ENCODE assay signal across 11 mouse cellular contexts in the genomic region with DNA sequence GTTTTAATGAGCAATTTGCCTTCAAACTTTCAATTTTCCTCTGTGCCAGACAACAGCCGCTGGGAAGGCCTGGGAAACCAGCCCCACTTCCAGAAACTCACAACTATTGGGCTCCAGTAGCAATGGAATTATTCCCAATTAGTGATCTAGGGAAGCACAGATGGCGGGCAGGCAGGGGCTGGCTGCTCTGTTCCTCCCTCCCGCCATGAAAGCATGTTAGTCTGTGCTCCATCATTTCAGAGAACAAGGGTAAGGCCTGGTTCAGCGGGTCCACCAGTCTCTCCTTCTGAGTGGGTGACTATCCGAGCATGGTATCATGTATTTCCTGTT.
DNase-seq lines count a peak whose midpoint lies in the region; ATAC-seq lines count a peak whose summit lies in the region.
"Had no signal": no experiment of that assay in that cellular context is flagged by ENCODE, and none has a peak within 500 bp of the region (broad histone marks: within the 10 kb centered on the region; RNA-seq: fewer than 3 reads in every experiment).

No protein-coding gene starts in this region.

- WGBS in midbrain, embryonic 16.5 days = 67% methylated on average over 5 of the region's 5 CpGs
- WGBS in midbrain, embryonic 11.5 days = 82% methylated on average over 5 of the region's 5 CpGs
- WGBS in forebrain, embryonic 15.5 days = 34% methylated on average over 5 of the region's 5 CpGs

- H3K4me3 ChIP-seq in midbrain, embryonic 16.5 days (ENCODE audit: low read depth, low read length) = no peak overlapping the region
- H3K4me3 ChIP-seq in midbrain, embryonic 11.5 days (ENCODE audit: low read depth, low read length) = no peak overlapping the region
- H3K4me3 ChIP-seq in forebrain, embryonic 15.5 days = no peak overlapping the region
- H3K4me3 ChIP-seq: limb, embryonic 12.5 days; midbrain, embryonic 12.5 days had no signal

- no peak overlapping the region for H3K27ac ChIP-seq in midbrain, embryonic 16.5 days (ENCODE audit: low read length)
- H3K27ac ChIP-seq in midbrain, embryonic 11.5 days (ENCODE audit: low read depth, low read length) = no peak overlapping the region
- peak overlapping the region; percentile 79 for H3K27ac ChIP-seq in forebrain, embryonic 15.5 days (replicated peaks)
- H3K27ac ChIP-seq: limb, embryonic 12.5 days; midbrain, embryonic 12.5 days; stomach, postnatal 0 days had no signal

- no peaks in the 10 kb centered on the region for H3K36me3 ChIP-seq in midbrain, embryonic 16.5 days (ENCODE audit: control insufficient read depth, insufficient read depth, low read length)
- no peaks in the 10 kb centered on the region for H3K36me3 ChIP-seq in midbrain, embryonic 11.5 days (ENCODE audit: control insufficient read depth, insufficient read depth, low read length)
- no peaks in the 10 kb centered on the region for H3K36me3 ChIP-seq in forebrain, embryonic 15.5 days
- H3K36me3 ChIP-seq: limb, embryonic 12.5 days; midbrain, embryonic 12.5 days had no signal

- peak; percentile 6 to 9 for DNase-seq in cerebellum, adult 18-20 months
- no peak for DNase-seq in cerebellum, adult 8-10 months
- DNase-seq in midbrain, embryonic 11.5 days (ENCODE audit: low spot score, missing footprints) = no peak
- peak; percentile 56 to 86 for DNase-seq in layer of hippocampus, postnatal 14 days (ENCODE audit: low spot score in 2 of 2)
- DNase-seq in thymus, postnatal 25 days = no peak
- no peak for DNase-seq in kidney, postnatal 25 days

- H3K9me3 ChIP-seq in midbrain, embryonic 16.5 days (replicated peaks; ENCODE audit: control insufficient read depth, low read length, poor library complexity, severe bottlenecking) = no peaks in the 10 kb centered on the region
- H3K9me3 ChIP-seq in midbrain, embryonic 11.5 days (ENCODE audit: control insufficient read depth, low read length) = no peaks in the 10 kb centered on the region
- H3K9me3 ChIP-seq in forebrain, embryonic 15.5 days = no peaks in the 10 kb centered on the region
- H3K9me3 ChIP-seq: limb, embryonic 12.5 days; midbrain, embryonic 12.5 days had no signal

- ATAC-seq in midbrain, embryonic 16.5 days = peak; percentile 39; the same call in 1 of the 2 replicates
- no peak for ATAC-seq in midbrain, embryonic 11.5 days (ENCODE audit: low FRiP score)
- peak; percentile 92 for ATAC-seq in forebrain, embryonic 15.5 days (replicated peaks)

- H3K9ac ChIP-seq in midbrain, embryonic 16.5 days (ENCODE audit: low read depth, low read length) = no peak overlapping the region
- H3K9ac ChIP-seq in midbrain, embryonic 11.5 days (ENCODE audit: low read length) = no peak overlapping the region
- no peak overlapping the region for H3K9ac ChIP-seq in forebrain, embryonic 15.5 days (replicated peaks)
- H3K9ac ChIP-seq: limb, embryonic 12.5 days; midbrain, embryonic 12.5 days had no signal

- peaks cover 2% of the 10 kb centered on the region; the same call in 1 of the 2 replicates for H3K4me1 ChIP-seq in midbrain, embryonic 16.5 days (ENCODE audit: control insufficient read depth, insufficient read depth, low read length)
- H3K4me1 ChIP-seq in midbrain, embryonic 11.5 days (ENCODE audit: control insufficient read depth, insufficient read depth, low read length) = no peaks in the 10 kb centered on the region
- H3K4me1 ChIP-seq in forebrain, embryonic 15.5 days = peaks cover 12% of the 10 kb centered on the region
- H3K4me1 ChIP-seq: limb, embryonic 12.5 days; midbrain, embryonic 12.5 days had no signal

- H3K27me3 ChIP-seq in midbrain, embryonic 16.5 days (ENCODE audit: control insufficient read depth, insufficient read depth, low read depth, low read length) = no peaks in the 10 kb centered on the region
- no peaks in the 10 kb centered on the region for H3K27me3 ChIP-seq in midbrain, embryonic 11.5 days (ENCODE audit: control insufficient read depth, insufficient read depth, low read length)
- no peaks in the 10 kb centered on the region for H3K27me3 ChIP-seq in forebrain, embryonic 15.5 days
- H3K27me3 ChIP-seq: limb, embryonic 12.5 days; midbrain, embryonic 12.5 days had no signal

- no peak overlapping the region for H3K4me2 ChIP-seq in midbrain, embryonic 16.5 days (ENCODE audit: low read length)
- H3K4me2 ChIP-seq in midbrain, embryonic 11.5 days = no peak overlapping the region
- peak overlapping the region; percentile 6; the same call in 1 of the 2 replicates for H3K4me2 ChIP-seq in forebrain, embryonic 15.5 days (replicated peaks)
- H3K4me2 ChIP-seq: limb, embryonic 12.5 days; midbrain, embryonic 12.5 days had no signal

Comparison
In these comparisons a context has a peak if more than half of its experiments do, and no peak if none do; other contexts are left out.
1. DNase-seq: peak in cerebellum, adult 18-20 months (2 of 2) and layer of hippocampus, postnatal 14 days (2 of 2); none in cerebellum, adult 8-10 months (single experiment), midbrain, embryonic 11.5 days (single experiment), thymus, postnatal 25 days (single experiment) and kidney, postnatal 25 days (0 of 2).